Mouse (Mus musculus): ENCODE results near the gene Atp6v1g1.

The Atp6v1g1 gene

DNA sequence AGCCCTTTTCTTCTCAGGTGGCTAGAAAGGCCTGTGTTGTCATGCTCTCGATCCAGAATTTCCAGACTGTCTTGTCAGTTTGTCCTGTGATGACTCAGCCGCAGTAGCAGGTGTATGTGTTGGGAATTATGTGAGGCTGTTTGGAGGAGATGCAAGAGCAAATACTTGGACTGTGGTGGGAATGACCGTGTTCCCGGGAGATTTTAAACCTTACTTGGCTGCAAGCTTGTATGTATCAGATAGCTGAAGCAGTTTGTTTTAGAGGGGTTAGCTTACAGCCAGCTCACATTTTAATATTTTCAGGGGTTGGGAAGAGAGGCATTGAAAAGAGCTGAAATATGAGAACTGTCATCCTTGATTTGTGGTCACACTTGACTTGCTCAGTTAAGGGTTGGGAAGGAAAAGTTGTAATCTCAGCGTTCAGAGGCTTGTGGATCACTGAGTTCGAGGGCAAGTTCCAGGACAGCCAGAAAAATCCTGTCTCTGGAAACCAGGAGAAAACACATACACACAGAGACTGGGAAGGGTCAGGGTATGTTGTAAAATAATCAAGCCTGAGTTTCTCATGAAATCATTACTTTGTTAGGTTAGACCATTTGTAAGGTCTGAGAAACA is 2.0 kb downstream of the Atp6v1g1 start:
- DNase-seq (ENCODE audit: low read depth, low spot score), result no peak

DNA sequence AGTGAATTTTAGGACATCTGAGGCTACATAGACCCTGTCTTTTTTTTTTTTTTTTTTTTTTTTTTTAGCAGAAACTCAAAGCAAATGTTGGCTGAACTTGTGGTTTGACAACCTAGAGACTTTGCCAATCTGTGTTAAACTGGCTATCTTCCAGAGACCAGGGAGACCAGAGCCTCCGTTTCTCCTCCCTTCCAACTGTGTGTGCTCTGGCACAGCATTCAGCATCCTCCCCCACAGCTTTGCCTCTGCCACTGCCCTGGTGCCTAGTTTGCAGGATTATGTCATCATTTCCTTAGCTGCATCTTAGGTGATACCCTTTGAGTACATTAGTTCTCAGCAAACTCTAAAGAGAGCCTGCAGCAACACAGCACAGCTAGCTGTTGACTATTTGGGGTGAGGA is 3.2 kb downstream of the Atp6v1g1 start:
- DNase-seq (ENCODE audit: low read depth, low spot score), result no peak

DNA sequence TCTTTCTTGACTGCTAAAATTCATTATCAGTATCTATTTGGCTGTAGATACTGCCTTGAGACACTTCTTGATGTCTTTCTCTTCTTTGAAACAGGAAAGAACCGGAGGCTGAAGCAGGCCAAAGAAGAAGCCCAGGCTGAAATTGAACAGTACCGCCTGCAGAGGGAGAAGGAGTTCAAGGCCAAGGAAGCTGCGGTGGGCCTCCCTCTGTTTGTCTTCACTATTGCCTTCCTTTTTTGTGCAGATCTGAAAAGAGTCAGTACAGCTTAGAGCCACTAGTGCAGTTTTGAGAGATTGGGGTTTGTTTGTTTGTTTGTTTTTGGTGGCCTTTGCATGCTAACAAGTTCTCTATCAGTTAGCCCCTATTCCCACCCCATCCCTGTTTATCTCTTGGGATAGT is 3.9 kb downstream of the Atp6v1g1 start:
- DNase-seq (ENCODE audit: low read depth, low spot score), result no peak

DNA sequence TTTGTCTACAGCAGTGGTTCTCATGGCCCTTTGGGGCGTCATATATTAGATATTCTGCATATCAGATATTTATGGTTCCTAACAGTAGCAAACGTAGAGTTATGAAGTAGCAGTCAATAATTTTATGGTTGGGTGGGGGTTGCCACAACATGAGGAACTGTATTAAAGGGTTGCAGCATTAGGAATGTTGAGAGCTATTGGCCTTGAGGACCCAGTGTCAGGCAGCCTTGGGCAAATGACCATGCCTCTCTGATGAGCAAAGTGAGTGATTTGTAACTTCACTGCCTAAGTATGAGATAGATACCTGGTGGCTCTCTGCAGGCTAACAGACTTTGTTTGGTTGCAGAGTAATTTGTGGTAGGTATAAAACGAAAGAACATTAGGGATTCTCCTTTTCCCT is 6.3 kb downstream of the Atp6v1g1 start:
- no peak for DNase-seq (ENCODE audit: low read depth, low spot score)

DNA sequence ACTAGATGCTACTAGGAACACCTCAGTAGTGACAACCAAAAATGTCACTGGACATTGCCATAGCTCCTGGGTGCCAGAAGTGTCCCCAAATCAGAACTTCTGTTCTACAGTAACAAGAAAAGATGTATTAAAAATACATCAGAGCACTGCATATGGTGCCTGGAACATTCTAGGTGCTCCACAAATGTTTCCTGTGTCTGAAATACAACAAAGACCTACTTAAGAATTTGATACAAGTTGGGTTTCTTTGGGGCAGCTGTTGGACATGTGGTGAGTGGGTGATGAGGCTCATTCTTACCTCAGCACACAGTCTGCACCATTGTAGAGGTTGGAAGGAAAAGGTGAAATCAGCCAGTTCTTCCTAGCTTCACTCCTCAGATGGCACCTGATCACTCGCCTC is 8.3 kb downstream of the Atp6v1g1 start:
- DNase-seq (ENCODE audit: low read depth, low spot score), result no peak

DNA sequence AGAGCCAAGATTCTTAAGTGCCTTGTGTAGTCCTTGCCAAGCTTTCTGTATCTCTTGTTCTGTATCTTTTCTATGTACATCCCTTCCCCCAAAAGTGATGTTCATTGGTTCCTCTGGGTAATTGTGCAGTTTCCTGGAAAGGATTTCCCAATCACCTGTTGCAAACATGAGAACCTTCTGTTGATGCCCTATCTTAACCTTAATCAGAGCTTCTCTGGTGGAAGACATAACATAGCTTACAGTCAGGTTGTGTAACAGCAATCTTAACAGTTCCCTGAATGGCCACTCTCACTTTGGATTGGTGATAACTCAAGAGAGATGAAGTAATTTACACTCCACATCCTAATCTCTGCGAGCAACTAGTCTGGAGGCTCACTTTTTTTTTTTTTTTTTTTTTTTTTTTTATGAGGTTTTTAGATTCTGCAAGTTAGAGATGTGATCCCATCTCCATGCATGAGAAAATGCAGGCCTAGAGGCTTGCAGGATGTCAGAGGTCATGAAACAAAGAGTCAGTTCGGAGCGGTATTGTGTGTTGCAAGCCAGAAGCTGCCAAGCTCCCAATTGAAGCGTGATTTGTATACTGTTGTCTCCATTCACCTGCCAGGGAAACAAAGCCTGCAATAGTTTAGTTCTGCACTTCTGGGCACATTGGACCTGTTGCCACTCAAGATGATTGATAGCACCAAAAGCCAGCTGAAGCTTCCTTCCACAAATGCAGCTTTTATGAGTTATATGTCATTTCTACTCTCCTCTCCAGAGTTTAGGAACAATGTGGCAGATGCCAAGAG is 9.4 kb downstream of the Atp6v1g1 start:
- peak; percentile 49 for DNase-seq (ENCODE audit: low read depth, low spot score)

DNA sequence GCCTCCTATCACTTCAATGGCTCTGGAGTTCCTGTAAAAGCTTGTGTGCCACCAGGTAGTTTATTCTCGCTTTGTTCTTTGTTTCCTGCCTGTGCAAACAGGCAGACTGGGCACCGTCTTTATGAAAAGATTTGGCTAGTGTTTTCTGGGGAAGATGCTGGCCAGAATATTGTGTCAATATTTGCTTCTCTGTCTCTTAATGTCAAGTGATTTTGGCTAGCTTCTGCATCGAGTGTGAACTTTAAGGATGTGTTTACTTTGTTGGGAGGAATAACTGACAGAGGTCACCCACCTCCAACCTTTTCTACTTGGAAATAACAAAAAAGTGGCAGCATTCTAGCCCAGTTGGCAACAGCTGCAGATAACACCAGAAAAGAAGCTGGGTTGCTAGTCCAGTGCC is 10.0 kb downstream of the Atp6v1g1 start:
- DNase-seq (ENCODE audit: low read depth, low spot score), result no peak

DNA sequence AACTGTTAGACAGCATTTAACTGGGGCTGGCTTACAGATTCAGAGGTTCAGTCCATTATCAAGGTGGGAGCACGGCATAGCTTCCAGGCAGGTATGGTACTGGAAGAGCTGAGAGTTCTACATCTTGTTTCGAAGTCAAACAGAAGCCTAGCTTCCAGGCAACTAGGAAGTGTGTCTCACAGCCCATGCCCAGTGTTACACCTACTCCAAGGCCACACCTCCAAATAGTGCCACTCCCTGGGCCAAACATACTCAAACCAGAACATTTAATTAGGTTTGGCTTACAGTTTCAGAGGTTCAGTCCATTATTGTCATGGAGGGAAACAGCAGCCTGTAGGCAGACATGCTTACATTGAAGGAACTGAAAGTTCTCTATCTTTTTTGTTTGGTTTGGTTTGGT is 10.5 kb downstream of the Atp6v1g1 start:
- no peak for DNase-seq (ENCODE audit: low read depth, low spot score)

DNA sequence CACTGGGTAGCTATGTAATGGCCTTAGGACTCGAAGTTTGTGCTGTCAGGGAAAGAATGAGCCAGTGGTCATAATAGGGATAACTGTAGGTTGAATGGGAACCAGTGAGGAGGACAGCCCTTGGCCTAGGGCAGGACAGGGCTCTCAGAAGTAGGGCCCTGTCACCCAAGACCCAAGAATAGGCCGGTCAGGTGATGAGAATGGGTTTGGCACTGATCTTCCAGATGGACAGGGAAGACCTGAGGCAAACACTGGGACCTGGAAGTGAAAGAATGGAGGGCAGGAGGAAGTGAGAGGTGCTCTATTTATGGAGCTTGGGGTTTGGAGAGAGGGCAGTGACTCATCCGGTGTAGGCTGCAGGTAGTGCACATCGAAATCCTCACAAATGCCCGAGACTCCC is 12.1 kb downstream of the Atp6v1g1 start:
- DNase-seq (ENCODE audit: low read depth, low spot score), result no peak

DNA sequence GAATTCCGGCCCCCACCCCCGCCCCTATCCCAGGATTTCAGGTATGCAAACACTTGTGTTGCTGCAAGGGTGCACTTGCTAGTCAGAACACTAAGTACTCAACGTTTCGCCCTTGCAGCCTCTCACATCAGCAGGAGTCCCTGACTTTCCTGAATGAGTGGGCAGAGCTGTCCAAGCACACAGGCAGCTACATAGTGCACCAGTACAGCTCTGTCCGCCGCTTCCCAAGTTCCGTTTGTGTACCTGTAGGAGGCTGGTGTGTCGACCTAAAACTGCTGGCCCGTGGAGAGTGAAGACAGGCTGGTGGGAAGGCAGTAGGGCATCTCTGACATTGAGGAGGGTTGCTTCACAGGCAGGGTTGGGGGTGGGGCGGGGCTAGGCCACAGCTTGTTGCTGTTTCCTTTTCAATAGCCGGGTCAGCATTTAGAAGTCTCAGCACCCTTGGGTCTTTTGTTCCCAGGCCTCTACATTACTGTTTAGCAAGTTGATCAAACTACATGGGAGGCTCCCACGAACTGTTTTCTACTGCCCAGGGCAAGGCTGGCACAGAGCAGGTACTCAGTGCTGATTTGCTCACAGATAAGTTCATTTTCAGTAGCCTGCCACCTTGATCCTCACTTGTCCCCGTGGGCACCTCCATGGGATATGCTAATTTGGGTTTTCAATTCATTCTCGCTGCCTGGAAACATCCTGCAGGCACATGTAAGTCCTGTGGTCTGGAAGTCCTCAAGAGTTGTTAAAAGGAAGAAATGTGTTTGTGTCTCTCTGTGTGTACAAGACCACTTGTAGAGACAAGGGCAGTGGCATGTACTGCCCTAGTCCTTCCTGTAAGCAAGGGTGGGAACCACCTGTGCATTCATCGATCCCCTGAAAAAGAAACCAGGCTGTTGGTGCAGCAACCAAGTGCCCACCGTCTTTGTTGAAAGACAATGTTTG is 12.8 kb downstream of the Atp6v1g1 start:
- no peak for DNase-seq (ENCODE audit: low read depth, low spot score)

DNA sequence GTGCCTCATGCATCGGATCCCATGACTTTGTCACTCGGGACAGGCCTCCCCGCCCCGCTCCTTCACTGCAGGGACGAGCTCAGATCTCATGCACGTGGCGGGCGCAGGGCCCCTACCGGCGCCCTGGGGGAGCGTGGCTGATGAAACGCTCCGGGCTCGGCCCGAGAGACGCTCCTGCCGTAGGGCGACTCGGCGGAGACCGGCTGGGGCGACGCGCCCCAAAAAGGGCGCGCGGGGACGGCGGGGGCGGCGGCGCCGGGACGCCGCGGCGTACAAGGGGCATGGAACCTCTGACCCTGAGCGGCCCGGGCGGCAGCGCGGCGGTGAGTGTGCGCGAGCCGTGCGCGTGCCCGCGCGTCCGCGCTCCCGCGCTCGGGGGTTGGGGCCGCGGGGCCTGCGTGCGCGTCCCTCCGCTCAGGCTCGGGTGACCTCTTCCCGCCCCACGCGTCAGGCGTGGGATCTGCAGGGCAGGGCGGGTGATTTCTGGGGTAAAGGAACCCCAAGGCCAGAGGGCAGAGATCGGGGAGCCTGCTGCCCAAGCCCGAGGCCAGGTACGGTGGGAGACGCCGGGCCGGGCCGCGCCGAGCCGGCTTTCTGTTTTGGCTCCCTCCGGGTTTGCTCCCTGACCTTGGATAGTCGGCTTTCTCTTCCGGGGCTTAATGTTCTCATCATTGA is 14.0 kb downstream of the Atp6v1g1 start, which contains the start of gene Tmem268:
Gene Tmem268 (plus strand): TSS at position 375 of the 675 bp plus-strand sequence.
- peak; percentile 80 for DNase-seq (ENCODE audit: low read depth, low spot score)

DNA sequence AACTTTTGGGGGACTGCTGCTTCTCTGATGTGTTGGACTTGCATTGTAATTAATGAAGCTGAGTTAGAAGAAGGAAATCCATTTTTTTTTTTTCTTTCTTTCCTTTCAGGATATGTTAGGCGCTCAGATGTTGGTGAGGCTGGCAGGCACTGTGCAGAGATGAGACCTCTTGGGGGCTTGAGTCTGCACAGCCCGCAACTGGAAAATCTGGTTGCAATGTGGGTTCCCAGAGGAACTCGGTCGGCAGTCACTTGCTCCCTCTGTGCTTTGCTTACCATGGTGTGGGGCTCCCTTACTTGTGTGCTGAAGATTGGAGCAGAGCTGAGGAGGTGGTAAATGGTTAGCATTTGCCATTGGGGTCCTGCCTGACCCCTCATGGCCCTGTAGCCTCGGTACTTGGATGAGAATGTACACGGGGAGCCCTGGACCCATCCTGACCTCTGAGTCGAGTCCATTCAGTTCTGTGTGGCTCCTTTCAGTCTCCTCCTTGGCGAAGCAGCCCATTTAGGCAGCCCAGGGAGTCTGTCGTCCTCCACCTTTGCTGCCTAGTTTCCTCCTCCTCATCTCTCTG is 14.6 kb downstream of the Atp6v1g1 start:
- DNase-seq (ENCODE audit: low read depth, low spot score), result no peak

DNA sequence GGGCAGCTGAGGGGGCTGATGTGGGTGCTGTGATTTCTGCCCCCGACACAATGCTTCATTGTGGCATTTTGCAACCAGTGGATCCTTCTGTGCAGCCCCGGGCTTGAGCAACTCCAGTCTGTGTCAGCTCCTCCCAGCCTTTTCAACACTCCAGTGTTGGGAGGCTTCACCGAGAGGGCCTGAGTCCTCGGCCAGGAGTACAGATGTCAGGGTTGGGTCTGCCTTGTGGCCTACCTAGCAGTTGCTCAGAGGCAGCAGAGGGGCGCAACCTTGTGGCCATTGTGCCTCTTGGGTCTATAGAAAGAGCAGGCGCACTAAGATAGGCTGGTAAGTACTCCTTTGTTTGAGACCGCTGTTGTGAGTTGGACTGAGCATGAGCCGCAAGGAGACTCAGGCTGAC is 15.5 kb downstream of the Atp6v1g1 start:
- no peak for DNase-seq (ENCODE audit: low read depth, low spot score)

DNA sequence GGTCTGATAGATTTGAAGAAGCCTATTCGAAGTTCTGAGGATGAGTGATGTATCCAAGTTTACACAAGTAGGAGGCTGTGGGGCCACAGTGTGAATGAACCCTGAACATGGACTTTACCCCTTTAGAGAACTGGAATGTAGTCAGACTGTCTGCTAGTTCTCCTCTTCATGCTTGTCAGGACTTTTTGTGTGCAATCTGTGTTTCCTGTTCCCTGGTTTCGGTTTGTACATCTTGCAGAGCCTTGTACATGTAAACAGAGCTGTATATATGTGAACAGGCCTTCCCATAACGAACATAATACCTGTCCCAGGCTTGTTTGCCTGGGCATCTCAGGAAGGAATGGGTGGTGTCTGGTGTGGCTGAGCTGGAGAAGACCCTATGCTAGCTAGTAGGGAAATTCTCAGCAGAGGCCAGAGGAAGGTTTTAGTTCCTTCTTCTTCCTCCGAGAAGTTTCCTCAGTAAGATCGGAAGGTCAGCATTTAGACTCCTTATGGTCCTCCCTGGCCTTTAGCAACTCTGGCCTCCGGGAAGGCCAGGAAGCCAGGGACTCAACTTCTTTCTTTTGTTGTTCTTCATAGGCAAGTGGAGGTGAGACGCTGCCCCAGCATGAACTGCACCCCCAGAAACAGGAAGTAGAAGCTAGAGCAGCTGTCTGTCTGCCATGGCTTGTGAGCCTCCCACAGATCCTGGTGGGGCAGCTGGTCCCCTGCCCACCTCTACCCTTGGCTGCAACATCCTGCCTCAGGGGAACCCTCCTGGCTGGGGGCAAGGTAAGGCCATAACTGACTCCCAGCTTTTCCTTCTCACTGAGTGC is 17.5 kb downstream of the Atp6v1g1 start:
- DNase-seq (ENCODE audit: low read depth, low spot score), result no peak

DNA sequence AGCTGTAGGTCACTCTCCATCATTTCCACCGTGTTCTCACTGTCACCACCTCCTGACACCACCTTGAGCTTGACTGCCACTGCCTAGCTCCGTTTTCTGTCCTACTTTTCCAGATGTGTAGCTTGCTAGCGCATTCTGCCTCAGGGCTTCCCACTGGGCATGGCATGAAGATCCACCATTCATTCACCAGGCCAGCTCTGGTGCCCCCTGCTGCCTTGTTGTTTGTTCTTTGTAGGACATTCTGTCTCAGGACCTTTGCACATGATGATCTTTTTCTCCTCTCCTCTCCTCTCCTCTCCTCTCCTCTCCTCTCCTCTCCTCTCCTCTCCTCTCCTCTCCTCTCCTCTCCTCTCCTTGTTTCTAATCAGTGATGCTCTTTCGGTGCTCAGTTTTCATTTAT is 18.2 kb downstream of the Atp6v1g1 start:
- no peak for DNase-seq (ENCODE audit: low read depth, low spot score)

DNA sequence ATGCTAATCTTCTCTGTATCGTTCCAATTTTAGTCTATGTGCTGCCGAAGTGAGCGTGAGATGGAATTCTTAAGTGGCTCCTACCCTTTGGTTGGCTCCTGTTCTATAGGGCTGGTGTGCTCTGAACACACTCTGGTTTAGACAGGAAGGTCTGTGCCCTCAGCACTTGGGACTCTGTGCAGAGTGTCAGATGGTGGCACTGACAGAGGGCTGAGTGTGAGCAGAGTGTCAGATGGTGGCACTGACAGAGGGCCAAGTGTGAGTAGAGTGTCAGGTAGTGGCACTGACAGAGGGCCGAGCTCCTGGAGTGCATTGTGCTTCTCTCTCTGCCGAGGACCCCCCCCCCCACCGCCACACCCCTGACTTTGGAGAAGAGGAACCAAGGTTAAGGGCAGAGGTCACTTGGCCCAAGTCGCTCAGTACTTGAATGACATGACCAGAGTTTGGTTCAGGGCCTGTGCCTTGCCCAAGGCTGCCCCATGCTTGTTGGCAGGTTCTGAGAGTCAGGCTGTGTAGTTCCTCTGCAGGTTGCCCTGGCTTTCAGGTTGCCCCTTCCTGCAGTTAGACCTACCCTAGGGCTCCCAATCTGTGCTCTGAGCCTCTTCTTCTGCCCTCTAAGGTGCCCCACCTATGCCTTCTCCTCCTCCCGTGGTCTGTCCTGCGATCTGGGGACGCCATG is 23.3 kb downstream of the Atp6v1g1 start:
- no peak for DNase-seq (ENCODE audit: low read depth, low spot score)

DNA sequence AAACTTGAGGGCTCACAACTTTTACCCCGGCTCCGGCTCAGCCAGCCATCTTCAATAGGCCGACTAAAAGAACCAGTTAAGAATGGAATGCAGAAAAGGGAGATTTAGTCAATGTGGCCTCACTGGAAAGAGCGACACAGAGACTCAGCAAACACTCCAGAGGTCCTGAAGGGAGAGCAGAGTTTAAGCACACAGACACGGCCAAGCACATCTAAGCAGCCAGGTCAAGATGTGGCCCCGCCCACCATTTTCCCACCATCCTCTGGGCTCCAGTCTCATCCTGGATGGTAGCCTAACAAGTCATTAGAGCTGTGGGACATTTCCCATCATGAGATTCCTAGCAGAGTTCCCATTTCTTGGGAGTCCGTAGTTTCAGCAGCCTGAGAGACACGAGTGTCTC is 24.8 kb downstream of the Atp6v1g1 start:
- DNase-seq (ENCODE audit: low read depth, low spot score), result no peak

DNA sequence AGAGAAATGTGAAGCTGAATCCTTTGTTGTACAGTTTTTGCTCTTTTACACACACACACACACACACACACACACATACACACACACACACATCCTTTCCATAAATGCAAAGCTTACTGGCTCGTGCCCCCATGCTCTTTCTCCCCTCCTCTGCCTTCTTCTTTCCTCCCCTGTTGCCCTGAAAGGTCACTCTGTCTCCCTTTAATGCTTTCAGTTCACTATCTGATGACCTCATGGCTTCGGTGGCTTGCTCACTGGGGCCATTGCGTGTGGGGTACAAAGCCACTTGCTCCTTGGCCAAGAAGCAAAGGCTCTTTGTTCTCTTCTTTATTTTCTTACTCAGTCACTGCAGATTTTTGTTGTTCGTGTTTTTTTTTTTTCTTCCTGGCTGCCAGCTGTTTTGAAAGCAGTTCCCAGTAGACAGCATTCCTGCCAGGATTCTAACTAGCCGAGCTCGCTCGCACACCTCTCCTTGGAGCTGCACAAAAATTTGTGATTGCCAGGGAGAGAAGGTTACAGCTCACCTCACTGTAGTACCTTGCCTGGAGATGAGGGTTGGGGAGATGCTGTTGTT is 25.7 kb downstream of the Atp6v1g1 start:
- DNase-seq (ENCODE audit: low read depth, low spot score), result no peak

DNA sequence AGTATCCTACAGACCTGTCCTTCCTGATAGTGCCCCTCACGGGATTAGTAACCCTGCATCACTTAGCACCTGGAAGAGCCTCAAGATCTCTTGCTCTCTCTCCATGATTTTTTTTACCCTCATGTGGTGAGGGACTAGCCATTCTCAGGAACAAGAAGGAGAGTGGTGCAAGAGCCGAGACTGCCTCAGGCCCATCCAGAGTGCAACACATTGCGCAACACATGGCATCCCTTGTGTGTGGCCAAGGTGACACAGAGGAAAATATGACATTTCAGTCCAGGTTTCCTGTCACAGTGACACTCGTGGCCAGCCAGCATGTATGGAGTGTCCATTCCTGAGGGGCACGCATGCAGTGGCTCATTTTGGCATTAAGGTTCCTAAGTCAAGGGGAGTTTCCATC is 28.0 kb downstream of the Atp6v1g1 start:
- DNase-seq (ENCODE audit: low read depth, low spot score), result no peak

DNA sequence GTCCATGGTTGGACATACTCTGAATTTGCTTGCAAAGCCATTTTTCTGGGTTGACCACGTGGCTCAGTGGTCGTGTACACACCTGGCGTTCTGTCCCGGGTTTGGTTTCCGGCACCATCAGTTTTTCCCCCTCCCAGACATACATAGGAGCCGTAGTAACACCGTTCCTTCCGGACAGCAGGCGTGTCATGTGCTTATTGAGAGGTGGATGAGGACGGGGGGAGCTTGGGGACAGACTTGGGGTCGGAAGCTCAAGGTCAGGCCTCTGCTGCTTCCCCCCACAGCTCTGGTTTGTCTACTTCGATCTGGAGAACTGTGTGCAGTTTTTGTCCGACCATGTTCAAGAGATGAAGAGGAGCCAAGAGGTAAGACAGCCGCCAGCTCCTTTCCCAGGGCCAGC is 35.1 kb downstream of the Atp6v1g1 start:
- no peak for DNase-seq (ENCODE audit: low read depth, low spot score)
